Mouse (Mus musculus): ENCODE results near the gene Mrps36.
"Not testable (repeated sequence)": the region's sequence is repeated elsewhere in the genome, so short reads cannot be mapped to it uniquely, and the experiment has no call there.

The Mrps36 gene

DNA sequence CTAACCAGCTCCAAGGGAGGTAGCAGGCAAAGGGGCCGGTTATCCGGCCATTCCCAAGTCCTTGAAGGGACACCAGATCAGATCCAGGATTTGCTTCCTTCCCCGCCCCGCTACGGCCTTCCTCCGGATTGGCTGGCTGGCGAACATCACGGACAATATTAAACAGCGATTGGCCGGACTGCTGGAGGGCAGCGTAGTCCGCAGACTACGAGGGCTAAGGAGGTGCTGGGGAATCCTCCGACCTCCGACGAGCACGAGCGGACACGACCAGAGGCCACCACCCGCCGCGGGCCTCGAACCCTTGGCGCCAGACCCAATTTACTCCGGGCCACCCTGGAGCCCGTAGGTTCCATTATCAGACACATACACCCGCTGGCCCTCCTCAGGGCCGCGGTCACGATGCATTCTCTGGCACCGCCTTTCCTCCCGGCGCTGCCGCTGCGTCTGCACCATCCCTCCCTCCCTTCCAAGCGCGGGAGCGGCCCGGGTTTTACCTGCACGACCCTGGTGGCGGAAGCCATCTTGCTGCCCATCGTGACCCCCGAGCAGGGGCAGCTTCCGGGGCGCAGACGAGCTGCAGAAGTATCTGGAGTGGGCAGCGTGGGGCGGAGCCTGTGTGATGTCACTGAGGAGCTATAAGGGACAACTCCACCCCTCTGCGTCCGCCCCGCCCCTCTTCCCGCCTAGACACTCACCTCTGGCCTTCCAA lies at the start of gene Mrps36:
Gene Mrps36 (minus strand): TSS at position 624 of the 709 bp plus-strand sequence.
- in situ Hi-C loops (cut with MboI; ENCODE audit: unreplicated experiment in 2 of 2): loop anchor here in 1 of 2 experiments (5.0 kb wide), 1 partner anchor 83 kb away; no protein-coding TSS in a partner anchor

GRCm38 (mm10) chr13:100789083-100789482 lies 44.6 kb upstream of the Mrps36 start:
- in situ Hi-C loops (cut with MboI; ENCODE audit: unreplicated experiment in 2 of 2): no loop called here

GRCm38 (mm10) chr13:100788057-100788456 lies 43.6 kb upstream of the Mrps36 start:
- in situ Hi-C loops (cut with MboI; ENCODE audit: unreplicated experiment in 2 of 2): not testable (repeated sequence)

- in situ Hi-C loops (cut with MboI; ENCODE audit: unreplicated experiment in 2 of 2): no loop called here
These were observed 43.0 kb upstream of the Mrps36 start for GRCm38 (mm10) chr13:100787316-100788010.

DNA sequence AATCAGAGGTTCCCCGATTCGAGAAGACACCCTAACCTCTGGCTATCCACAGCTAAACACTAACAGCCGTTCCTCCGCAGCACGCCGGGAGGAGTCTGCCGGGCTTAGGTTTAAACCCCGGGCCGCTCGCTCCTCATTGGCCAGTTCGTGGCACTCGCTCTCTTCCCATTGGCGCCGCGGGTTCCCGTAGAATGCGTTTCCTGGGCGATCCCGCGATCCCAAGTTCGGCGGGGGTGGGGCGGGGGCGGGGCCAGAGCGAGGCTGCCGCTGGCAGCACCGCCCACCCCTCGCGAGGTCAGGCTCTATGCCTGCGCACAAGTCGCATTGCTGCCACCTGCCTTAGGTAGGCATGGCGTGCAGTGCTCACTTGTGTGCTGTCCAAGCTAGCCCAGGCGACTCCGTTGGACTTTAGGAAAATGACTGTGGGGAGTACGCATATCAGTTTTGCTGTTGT lies 42.0 kb upstream of the Mrps36 start, which contains the start of gene Ccnb1:
Gene Ccnb1 (minus strand): TSS at position 157 of the 454 bp plus-strand sequence.
- in situ Hi-C loops (cut with MboI; ENCODE audit: unreplicated experiment in 2 of 2): no loop called here

DNA sequence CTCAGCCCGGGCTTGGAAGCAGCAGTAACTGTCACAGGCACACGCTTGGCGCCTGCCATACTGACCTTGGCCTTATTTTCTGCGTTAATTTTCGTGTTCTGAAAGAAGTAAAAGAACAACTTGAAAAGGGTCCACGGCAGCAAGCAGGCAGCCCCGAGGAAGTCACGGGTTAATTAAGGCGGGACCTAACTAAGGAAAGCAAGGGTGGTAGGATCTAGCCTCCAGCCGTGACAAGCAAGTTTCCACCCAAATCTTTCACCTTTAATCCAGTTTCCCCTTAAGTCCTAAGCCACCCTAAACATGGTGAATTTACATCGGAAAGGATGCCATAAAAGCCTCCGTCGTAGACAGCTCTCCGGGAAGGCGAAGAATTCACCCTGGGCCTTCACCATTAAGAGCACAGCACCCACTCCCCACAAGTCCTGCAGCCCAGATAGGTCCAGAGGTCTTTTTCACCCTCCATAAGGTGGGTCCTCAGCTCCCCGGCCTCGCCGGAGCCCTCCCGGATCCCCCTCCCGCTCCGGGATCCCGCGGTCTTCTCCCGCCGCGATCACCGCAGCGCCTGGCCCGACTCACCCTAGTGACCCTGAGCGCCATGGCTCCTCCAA lies 41.5 kb upstream of the Mrps36 start:
- in situ Hi-C loops (cut with MboI; ENCODE audit: unreplicated experiment in 2 of 2): no loop called here

GRCm38 (mm10) chr13:100777491-100777890 lies 33.0 kb upstream of the Mrps36 start:
- in situ Hi-C loops (cut with MboI; ENCODE audit: unreplicated experiment in 2 of 2): no loop called here

- in situ Hi-C loops (cut with MboI; ENCODE audit: unreplicated experiment in 2 of 2): no loop called here
These were observed 32.3 kb upstream of the Mrps36 start for GRCm38 (mm10) chr13:100776710-100777109.

GRCm38 (mm10) chr13:100776056-100776419 lies 31.6 kb upstream of the Mrps36 start:
- in situ Hi-C loops (cut with MboI; ENCODE audit: unreplicated experiment in 2 of 2): no loop called here

DNA sequence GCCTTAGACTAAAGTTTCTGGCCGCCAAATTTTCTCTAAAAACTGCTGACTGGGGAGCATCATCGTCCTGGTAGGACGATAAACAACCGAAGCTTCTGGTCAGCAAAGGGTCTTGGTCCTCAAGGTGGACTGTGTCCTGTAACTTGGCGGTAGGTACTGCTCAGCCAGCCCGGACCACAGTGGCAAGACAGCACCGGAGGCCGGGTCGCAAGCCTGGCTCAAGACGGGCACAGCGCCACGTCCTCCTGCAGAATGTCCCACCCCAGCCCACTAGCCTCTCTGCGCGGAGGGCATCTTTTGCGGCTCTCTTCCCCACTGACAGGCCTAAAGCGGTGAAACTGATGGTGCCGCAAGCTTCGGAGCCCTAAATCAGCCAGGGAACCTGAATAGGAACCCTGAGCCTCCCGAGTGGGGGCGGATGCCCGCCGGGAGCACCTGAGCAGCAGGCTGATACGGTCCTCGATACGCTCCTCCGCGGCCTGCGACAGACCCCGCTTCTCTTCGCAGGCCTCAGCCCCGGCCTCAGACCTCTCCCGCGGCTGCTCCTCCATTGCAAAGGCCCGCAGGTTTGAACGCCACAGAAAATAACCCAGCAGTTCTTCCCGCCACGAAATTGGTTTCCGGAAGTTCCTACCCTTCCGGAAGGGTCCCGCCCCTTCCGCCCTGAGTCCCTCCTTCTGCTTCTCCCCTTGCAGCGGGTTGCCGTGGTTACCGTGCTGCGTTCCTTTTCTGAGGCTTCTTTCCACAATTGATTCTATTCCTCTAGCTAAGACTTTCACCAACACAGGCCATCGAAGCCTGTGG lies 31.0 kb upstream of the Mrps36 start, which contains the start of gene Cenph:
Gene Cenph (minus strand): TSS at position 648 of the 804 bp plus-strand sequence.
- in situ Hi-C loops (cut with MboI; ENCODE audit: unreplicated experiment in 2 of 2): no loop called here

DNA sequence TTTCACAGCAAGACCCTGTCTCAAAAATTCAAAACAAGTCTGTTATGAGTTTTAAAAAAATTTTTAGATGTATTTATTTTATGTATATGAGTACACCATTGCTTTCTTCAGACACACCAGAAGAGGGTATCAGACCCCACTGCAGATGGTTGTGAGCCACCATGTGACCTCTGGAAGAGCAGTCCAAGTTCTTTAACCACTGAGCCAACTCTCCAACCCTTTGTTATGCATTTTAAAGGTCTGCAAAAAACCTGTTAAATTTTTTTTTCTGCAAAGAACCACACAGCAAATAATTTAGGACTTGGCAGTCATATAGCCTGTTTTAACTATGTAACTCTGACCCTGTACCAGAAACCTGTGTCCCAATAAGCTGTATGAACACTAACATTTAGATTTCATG lies 30.2 kb upstream of the Mrps36 start:
- in situ Hi-C loops (cut with MboI; ENCODE audit: unreplicated experiment in 2 of 2): no loop called here

DNA sequence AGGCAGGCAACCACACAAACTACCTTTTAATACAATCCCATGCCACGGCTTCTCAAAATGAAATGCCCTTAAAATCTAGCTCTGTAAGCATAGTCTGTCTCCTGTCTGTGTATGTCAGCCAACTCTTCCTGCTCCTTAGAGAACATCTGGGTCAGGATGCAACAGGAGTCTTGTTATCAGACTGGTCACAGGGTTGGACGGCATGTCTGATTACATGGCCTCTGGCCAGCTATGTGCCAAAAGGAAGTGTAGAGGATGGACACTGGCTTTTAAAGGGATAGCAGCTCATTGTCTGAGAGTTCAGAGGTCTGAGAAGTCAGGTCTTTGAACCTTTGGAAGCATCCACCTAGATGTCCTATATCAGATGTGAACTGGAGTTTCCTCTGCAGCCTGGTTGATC lies 10.9 kb upstream of the Mrps36 start:
- in situ Hi-C loops (cut with MboI; ENCODE audit: unreplicated experiment in 2 of 2): no loop called here

DNA sequence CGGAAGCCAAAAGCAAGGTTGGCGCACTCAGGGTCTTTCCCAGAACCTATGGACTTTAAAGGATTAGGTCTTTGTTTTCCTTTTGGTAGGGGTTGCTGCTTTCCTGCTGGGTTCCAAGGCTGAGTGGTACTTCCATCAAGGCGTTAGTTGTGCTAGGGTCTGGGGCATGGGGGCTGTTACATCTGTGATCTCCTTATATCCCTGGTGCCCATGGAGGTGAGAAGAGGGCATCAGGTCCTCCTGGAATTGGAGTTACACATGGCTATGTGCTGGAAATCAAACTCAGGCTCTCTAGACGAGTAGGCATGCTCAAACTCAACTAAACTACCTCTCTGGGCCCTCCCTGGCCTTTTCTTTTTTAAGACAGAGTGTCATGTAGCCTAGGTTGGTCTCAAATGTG lies 9.7 kb upstream of the Mrps36 start:
- in situ Hi-C loops (cut with MboI; ENCODE audit: unreplicated experiment in 2 of 2): no loop called here

- in situ Hi-C loops (cut with MboI; ENCODE audit: unreplicated experiment in 2 of 2): no loop called here
These were observed 8.6 kb upstream of the Mrps36 start for GRCm38 (mm10) chr13:100753011-100753410.

DNA sequence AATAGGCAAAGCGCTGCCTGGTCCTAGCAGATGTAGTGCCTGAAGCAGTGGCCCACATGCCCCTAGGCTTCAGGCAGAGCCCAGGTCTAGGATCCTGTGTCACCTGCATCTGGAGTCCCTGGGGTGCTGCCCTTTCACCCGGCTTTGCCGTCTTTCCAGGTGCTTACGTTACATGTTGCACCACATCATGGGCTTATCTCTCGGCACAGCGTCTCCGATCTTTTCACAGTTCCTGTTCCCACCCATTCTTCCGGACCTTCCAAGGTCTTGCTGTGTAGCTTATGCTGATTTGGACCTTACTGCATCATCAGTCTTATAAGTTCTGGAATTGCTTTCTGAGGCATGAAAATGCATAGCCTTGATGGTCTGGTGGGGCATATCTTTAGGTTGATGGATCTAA lies 8.1 kb upstream of the Mrps36 start:
- in situ Hi-C loops (cut with MboI; ENCODE audit: unreplicated experiment in 2 of 2): no loop called here

DNA sequence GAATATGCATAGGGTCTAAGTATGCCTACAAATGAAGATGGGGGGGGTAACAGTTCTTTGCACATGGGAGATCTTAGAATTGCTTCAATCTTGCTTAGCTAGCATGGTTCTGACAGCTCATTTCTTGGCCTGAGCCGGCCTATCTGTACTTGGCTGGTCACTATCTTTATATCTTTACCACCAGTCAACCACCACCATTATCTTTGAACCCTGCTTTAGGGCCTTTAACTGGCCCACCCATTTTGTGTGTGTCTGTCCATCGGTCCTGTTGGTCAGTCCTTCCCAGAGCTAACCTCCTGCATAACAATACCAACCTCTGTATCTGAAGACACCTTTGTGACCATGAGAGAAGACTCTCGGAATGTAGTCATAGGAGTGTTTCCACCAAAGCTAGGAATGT lies 6.9 kb upstream of the Mrps36 start:
- in situ Hi-C loops (cut with MboI; ENCODE audit: unreplicated experiment in 2 of 2): no loop called here

DNA sequence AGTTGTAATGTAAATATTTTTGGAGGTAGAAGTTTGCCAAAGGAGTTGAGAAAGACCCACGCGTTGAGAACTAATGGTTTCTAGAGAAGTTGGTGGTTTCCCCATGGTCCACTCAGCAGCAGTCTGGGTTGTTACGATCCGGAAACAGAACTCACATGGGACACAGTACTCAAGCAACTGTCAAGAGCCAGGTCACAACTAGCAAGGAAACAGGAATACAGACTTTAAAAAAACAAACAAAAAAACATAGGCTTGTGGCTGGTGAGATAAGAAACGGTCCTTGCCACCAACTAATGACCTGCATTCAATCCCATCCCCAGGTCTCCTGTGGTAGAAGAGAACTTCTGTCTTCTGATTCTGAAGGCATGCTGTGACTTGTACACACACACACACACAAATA lies 6.3 kb upstream of the Mrps36 start:
- in situ Hi-C loops (cut with MboI; ENCODE audit: unreplicated experiment in 2 of 2): no loop called here

GRCm38 (mm10) chr13:100748638-100749037 lies 4.2 kb upstream of the Mrps36 start:
- in situ Hi-C loops (cut with MboI; ENCODE audit: unreplicated experiment in 2 of 2): no loop called here

DNA sequence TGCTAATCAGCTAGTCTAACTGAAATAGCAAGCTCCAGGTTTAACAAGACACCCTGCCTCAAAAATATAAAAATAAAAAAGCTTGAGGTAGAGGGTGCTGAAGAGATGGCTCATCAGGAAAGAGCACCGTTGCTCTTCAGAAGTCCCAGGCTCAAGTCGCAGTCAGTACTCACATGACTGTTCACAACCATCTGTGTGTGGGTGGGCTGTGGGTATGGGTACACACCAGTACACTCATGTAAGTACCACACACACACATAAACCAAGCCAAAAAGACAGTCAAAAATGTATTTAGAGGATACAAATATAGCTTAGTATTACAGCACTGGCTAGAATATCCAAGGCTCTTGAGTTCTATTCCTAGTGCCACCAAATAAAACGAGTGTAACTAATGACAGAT lies 1.6 kb upstream of the Mrps36 start:
- in situ Hi-C loops (cut with MboI; ENCODE audit: unreplicated experiment in 2 of 2): no loop called here

DNA sequence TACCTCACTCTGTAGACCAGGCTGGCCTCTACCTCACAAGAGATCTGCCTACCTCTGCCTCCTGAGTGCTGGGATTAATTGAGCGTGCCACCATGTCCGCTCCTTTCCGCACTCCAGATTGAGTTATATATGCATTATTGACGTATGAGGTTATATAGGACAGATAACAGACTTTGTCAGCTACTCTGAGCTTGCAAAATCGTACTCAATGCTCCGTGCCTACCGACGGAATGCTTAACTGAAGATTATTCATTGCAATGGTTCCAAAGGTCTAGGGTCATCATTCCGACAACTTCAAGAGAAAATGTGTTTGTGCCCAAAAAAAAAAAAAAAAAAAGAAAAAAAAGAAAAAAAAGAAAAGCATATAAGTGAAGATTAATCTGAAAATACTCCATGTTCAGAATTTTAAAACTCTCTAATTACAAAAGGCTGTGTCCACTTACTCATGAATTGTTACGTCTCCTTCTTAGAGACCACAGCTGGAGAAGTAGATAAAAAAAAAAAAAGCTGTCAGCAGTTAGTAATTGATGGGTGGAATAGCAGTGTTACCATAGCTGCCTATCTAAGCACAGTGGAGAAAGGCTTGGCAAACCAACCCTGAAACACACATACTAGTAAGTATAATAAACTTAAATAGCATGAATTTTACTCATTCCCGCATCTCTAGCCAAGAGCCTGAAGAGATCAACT lies 968 bp downstream of the Mrps36 start:
- in situ Hi-C loops (cut with MboI; ENCODE audit: unreplicated experiment in 2 of 2): loop anchor here in 1 of 2 experiments (5.0 kb wide), 1 partner anchor 84 kb away; no protein-coding TSS in a partner anchor
